In genomic region chr11:116848877-116849178, GRCm38 (mm10) we compare ENCODE assay signal across 3 mouse cellular contexts. TPM values are rescaled to one million over a fixed set of nuclear protein-coding genes. Genes with fewer than 3 reads are reported as not detected.
"Had no signal": no experiment of that assay in that cellular context is flagged by ENCODE, and none has a peak within 500 bp of the region (broad histone marks: within the 10 kb centered on the region; RNA-seq: fewer than 3 reads in every experiment).

No protein-coding gene starts in this region.

RNA-seq across cellular contexts. Expression of gene Mxra7, which starts 21.0 kb away (rescaled TPM):
- total RNA-seq: megakaryocyte, adult 5-6 weeks; megakaryocyte-erythroid progenitor cell, adult 5-6 weeks; monocyte, adult 5-6 weeks had no signal
